Mouse (Mus musculus) stomach, embryonic 16.5 days (tissue): ENCODE data around the gene Nrm. TPM values are rescaled to one million over a fixed set of nuclear protein-coding genes. Genes with fewer than 3 reads are reported as not detected.

Source experiments
- ATAC-seq: fragments of 200-750 bp; cut with Nextera tagmentation; 2 replicates; pipeline ENCODE4 v1.8.0; 2017; ENCODE audit warnings: moderate number of reproducible peaks, moderate TSS enrichment; ENCODE audit not compliant: insufficient read depth, low FRiP score
- H3K27ac ChIP-seq: fragments of 300-500 bp; sonication (generic); 2 replicates; pipeline ENCODE4 v1.5.1; 2014; ENCODE audit warnings: low read length
- H3K27me3 ChIP-seq: fragments of 300-500 bp; sonication (generic); 2 replicates; pipeline ENCODE4 v1.6.1; 2014; ENCODE audit warnings: low read length, control low read depth, mixed read lengths; ENCODE audit not compliant: control insufficient read depth, insufficient read depth
- H3K36me3 ChIP-seq: fragments of 300-500 bp; sonication (generic); 2 replicates; pipeline ENCODE4 v1.6.1; 2014; ENCODE audit warnings: low read length; ENCODE audit not compliant: control insufficient read depth, insufficient read depth
- H3K4me1 ChIP-seq: fragments of 300-500 bp; sonication (generic); 2 replicates; pipeline ENCODE4 v1.6.1; 2014; ENCODE audit warnings: low read length, control low read depth, mixed read lengths; ENCODE audit not compliant: control insufficient read depth, insufficient read depth
- H3K4me2 ChIP-seq: fragments of 300-500 bp; sonication (generic); 2 replicates; pipeline ENCODE4 v1.6.1; 2014; ENCODE audit warnings: low read depth, low read length, mixed read lengths
- H3K4me3 ChIP-seq: fragments of 300-500 bp; sonication (generic); replicated peaks from 2 replicates; pipeline ENCODE4 v1.5.1; 2014; ENCODE audit warnings: mild to moderate bottlenecking, low read length
- H3K9ac ChIP-seq: fragments of 300-500 bp; sonication (generic); 2 replicates; pipeline ENCODE4 v1.6.1; 2014; ENCODE audit warnings: low read length
- H3K9me3 ChIP-seq: fragments of 300-500 bp; sonication (generic); replicated peaks from 2 replicates; pipeline ENCODE4 v1.6.1; 2016; ENCODE audit warnings: low read length, control low read depth; ENCODE audit not compliant: control insufficient read depth
- WGBS: fragments of 180-500 bp; shearing (Covaris S2); extraction: QIAGEN DNeasy Blood & Tissue Kit; methylation state at CpG from one replicate; pipeline ENCODE4 v1.1.7; 2014; 5-methylcytosine and 5-hydroxymethylcytosine counted together
- polyA plus RNA-seq: library from polyadenylated mRNA; unstranded; fragments of >200 nt; fragmentation: Nextera tagmentation; extraction: Ambion mirVana; gene quantifications from 2 replicates; pipeline ENCODE4 v1.2.1, GENCODE M21; 2015

The Nrm gene
- polyA plus RNA-seq, 1 experiment from 2014 or later: 48.9 TPM

- 63% methylated on average over 8 of the region's 8 CpGs for WGBS
- no peak for ATAC-seq
- Histone ChIP-seq H3K4me3 (no peak overlapping the region), H3K9me3 (no peaks in the 10 kb centered on the region), H3K27ac (peak overlapping the region; percentile 8), H3K27me3 (no peaks in the 10 kb centered on the region), H3K9ac (no peak overlapping the region), H3K4me1 (peaks cover 42% of the 10 kb centered on the region), H3K4me2 (no peak overlapping the region), H3K36me3 (peaks cover 34% of the 10 kb centered on the region)
These were observed 28.5 kb upstream of the Nrm start for GRCm38 (mm10) chr17:35832400-35833238.

DNA sequence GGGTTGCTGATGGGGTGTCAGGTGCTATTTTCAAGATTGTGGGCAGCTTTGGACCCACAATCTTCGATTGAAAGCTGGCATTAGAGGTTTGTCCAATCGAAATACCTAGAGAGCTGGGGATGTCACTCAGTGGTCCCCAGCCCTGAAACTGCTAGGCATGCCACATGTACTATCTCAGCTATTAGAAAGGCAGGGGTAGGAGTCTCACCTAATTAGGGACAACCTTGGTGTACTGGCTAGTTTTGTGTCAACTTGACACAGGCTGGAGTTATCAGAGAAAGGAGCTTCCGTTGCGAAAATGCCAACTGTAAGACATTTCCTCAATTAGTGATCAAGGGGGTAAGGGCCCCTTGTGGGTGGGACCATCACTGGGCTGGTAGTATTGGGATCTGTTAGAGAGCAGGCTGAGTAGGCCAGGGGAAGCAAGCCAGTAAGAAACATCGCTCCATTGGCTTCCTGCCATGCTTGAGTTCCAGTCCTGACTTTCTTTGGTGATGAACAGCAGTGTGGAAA is 27.8 kb upstream of the Nrm start:
- Histone ChIP-seq H3K27ac (peak overlapping the region; percentile 8), H3K27me3 (no peaks in the 10 kb centered on the region), H3K4me3 (no peak overlapping the region), H3K9me3 (no peaks in the 10 kb centered on the region), H3K9ac (no peak overlapping the region), H3K36me3 (peaks cover 29% of the 10 kb centered on the region), H3K4me1 (peaks cover 42% of the 10 kb centered on the region), H3K4me2 (no peak overlapping the region)
- 20% methylated on average over 5 of the region's 5 CpGs for WGBS
- no peak for ATAC-seq

DNA sequence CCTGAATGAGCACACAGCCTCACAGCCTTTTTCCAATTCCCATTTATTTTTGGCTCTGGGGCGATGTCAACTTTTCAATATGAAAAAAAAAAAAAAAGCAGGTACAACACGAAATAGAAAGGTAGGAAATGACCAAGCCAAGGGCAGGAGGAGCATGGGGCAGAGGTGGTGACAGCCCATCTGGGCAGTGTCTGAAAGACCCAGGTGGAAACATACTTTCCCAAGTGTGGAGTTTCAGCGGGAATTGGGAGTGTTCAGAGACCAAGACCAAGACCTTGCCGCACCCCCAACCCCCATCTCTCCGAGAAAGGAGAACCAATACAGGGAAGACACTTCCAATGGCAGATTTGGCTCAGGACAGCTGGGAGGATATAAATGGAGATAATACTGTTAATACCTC is 27.2 kb upstream of the Nrm start:
- peaks cover 42% of the 10 kb centered on the region for H3K4me1 ChIP-seq
- H3K36me3 ChIP-seq: peaks cover 29% of the 10 kb centered on the region
- ATAC-seq: no peak
- H3K4me3 ChIP-seq: no peak overlapping the region
- peak overlapping the region; percentile 3; the same call in 1 of the 2 replicates for H3K4me2 ChIP-seq
- no peaks in the 10 kb centered on the region for H3K27me3 ChIP-seq
- H3K9me3 ChIP-seq: no peaks in the 10 kb centered on the region
- H3K9ac ChIP-seq: peak overlapping the region; percentile 4; the same call in 1 of the 2 replicates
- WGBS: 50% methylated on average over 5 of the region's 5 CpGs
- no peak overlapping the region for H3K27ac ChIP-seq

DNA sequence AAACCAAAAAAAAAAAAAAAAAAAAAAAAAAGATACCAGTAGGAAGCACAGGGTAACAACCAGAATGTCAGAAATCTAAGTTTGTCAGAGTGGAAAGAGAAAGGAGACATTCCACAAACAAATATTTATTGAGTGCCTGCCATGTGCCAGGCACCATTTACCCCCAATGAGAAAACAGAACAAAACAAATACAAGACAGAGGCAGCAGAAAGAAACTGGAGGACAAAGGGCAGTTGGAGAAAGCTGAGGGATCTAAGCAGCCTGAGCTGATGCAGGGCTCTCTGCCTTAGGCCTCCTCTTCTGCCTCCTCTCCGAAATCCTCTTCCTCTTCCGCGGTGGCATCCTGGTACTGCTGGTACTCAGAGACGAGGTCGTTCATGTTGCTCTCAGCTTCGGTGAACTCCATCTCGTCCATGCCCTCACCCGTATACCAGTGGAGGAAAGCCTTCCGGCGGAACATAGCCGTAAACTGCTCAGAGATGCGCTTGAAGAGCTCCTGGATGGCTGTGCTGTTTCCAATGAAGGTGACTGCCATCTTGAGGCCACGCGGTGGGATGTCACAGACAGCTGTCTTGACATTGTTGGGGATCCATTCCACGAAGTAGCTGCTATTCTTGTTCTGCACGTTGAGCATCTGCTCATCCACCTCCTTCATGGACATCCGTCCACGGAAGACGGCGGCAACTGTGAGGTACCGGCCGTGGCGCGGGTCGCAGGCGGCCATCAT is 26.3 kb upstream of the Nrm start:
- 0 out of 2 replicates have a peak overlapping the region, but pooled peaks have one; percentile 12 for H3K27ac ChIP-seq

GRCm38 (mm10) chr17:35835424-35836140 is 25.5 kb upstream of the Nrm start:
- WGBS: 67% methylated on average over 26 of the region's 26 CpGs
- Histone ChIP-seq H3K27ac (no peak overlapping the region; the same call in 1 of the 2 replicates), H3K9ac (peak overlapping the region; percentile 94), H3K36me3 (peaks cover 29% of the 10 kb centered on the region), H3K9me3 (no peaks in the 10 kb centered on the region), H3K4me2 (peak overlapping the region; percentile 75), H3K4me3 (peak overlapping the region; percentile 78), H3K4me1 (peaks cover 38% of the 10 kb centered on the region), H3K27me3 (no peaks in the 10 kb centered on the region)
- ATAC-seq: no peak

More for the DNA sequence above, 26.3 kb upstream of the Nrm start:
- Histone ChIP-seq H3K4me2 (peak overlapping the region; percentile 75), H3K27me3 (no peaks in the 10 kb centered on the region), H3K4me3 (peak overlapping the region; percentile 78), H3K4me1 (peaks cover 44% of the 10 kb centered on the region), H3K9me3 (no peaks in the 10 kb centered on the region), H3K9ac (peak overlapping the region; percentile 5), H3K36me3 (peaks cover 29% of the 10 kb centered on the region)
- no peak for ATAC-seq
- WGBS: 67% methylated on average over 26 of the region's 26 CpGs

GRCm38 (mm10) chr17:35836178-35836965 is 24.7 kb upstream of the Nrm start:
- Histone ChIP-seq H3K9ac (peak overlapping the region; percentile 94), H3K9me3 (no peaks in the 10 kb centered on the region), H3K27me3 (no peaks in the 10 kb centered on the region), H3K4me3 (peak overlapping the region; percentile 78), H3K36me3 (peaks cover 29% of the 10 kb centered on the region), H3K4me1 (peaks cover 38% of the 10 kb centered on the region), H3K4me2 (peak overlapping the region; percentile 75), H3K27ac (peak overlapping the region; percentile 96)
- no peak for ATAC-seq
- 5% methylated on average over 24 of the region's 24 CpGs for WGBS

DNA sequence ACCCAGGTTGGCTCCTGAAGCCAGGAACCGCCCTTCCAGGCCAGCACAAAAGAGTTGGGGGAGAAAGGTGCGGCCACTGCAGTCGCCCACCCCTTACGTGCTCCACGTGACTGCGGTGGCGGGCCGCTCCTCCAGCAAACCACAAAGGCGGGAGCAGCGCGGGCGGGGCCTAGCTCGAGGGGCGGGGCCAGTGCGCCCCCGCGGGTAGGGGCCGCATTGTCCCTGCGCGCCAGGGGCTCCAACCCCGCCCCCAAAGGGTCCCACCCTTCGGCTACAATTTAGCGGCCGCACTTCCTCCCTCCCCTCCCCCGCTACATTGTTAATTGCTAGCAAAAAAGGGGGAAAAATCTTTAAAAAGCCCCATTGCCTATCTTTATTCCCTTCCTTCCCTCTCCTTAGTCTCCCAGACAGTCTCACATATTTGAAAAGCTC is 24.1 kb upstream of the Nrm start:
- Histone ChIP-seq H3K9me3 (no peaks in the 10 kb centered on the region), H3K27me3 (no peaks in the 10 kb centered on the region), H3K27ac (peak overlapping the region; percentile 96), H3K4me3 (peak overlapping the region; percentile 78), H3K36me3 (peaks cover 29% of the 10 kb centered on the region), H3K4me1 (peaks cover 40% of the 10 kb centered on the region), H3K9ac (peak overlapping the region; percentile 94), H3K4me2 (peak overlapping the region; percentile 75)
- WGBS: under 1% methylated on average over 24 of the region's 25 CpGs
- ATAC-seq: peak; percentile 54

DNA sequence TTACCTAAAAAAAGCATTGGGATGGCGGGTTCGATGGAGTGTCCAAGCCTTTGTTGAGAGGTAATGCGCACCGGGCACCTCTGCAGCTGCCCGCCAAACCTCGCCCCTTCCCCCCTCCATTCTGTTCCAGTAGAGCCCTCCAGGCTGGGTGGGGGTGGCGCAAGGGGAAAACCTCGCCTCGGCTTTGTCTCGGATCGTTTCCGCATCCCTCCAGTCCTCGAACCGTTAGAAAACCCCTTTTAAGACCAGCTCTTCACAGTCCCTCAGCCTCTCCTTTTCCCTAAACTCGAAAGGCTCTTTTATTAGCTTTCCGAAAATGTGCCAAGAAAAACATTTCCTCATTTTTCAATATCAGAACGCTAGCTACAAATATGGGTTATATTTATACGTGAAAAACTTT is 23.6 kb upstream of the Nrm start:
- Histone ChIP-seq H3K36me3 (peaks cover 29% of the 10 kb centered on the region), H3K9me3 (no peaks in the 10 kb centered on the region), H3K4me1 (peaks cover 44% of the 10 kb centered on the region), H3K9ac (peak overlapping the region; percentile 94), H3K4me3 (peak overlapping the region; percentile 78), H3K27ac (peak overlapping the region; percentile 96), H3K4me2 (peak overlapping the region; percentile 75), H3K27me3 (no peaks in the 10 kb centered on the region)
- WGBS: under 1% methylated on average over 18 of the region's 18 CpGs
- ATAC-seq: no peak
